Mouse (Mus musculus): ENCODE measurements around the gene Atad1.

- TF ChIP-seq CTCF (IDR thresholded peaks at IDR 0.05) (no peak), EP300 (IDR thresholded peaks at IDR 0.05) (no peak)
These were observed 14.8 kb upstream of the Atad1 start for GRCm38 (mm10) chr19:32754188-32755000.

Measured in lung, postnatal 0 days (tissue).